Comparison of ENCODE assay signal across 8 mouse cellular contexts in the genomic region with DNA sequence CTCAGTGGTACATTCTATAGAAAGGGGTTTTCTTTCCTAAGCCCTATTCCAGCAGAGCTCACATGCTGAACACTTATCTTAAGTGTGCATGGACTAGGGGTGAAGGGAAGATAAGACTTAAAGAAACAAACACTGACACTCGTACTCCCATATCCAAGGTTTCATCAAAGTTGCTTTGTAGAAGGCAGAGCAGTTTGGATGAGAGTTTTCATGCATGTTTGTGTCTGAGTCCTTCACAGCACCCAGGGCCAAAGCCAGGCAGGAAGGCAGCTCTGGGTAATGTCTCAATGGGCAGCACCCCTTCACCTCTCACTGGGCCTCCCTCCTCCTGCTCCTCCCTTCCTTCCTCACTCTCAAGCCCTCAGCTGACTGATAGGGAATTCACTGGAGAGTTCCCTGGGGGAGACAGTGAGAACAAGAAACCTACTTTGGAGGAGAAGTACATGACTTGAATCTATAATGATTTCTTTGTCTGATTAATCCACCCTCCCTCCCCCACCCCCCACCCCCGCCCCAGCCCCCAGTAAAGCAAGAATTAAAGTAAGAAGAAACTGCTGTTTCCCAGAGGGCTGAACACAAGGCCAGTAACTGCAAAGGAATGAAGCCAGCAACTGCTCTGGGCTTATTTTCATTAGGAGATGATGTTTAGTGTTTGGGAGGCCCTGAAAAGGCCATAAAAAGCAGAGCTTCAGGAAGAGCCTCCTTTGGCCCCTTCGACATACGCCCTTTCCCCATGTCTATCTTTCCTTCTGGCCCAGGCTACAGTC.
DNase-seq lines count a peak whose midpoint lies in the region; ATAC-seq and TF ChIP-seq lines count a peak whose summit lies in the region.

No protein-coding gene starts in this region.

- TF ChIP-seq CTCF in gastrocnemius, adult 2 months (IDR thresholded peaks at IDR 0.05) = no peak
- no peak for TF ChIP-seq CTCF in left cerebral cortex, adult 2 months (IDR thresholded peaks at IDR 0.05)

- peak overlapping the region; percentile 44 for H3K4me2 ChIP-seq in liver, embryonic 11.5 days
- no peak overlapping the region for H3K4me2 ChIP-seq in neural tube, embryonic 12.5 days (replicated peaks)

- no peak overlapping the region for H3K4me3 ChIP-seq in gastrocnemius, adult 2 months
- H3K4me3 ChIP-seq in hindbrain, embryonic 10.5 days = no peak overlapping the region
- H3K4me3 ChIP-seq in liver, embryonic 11.5 days (ENCODE audit: low read depth, low read length) = no peak overlapping the region
- no peak overlapping the region for H3K4me3 ChIP-seq in neural tube, embryonic 12.5 days
- H3K4me3 ChIP-seq in left cerebral cortex, adult 2 months = no peak overlapping the region

- peaks cover 21% of the 10 kb centered on the region for H3K4me1 ChIP-seq in hindbrain, embryonic 10.5 days (replicated peaks)
- H3K4me1 ChIP-seq in liver, embryonic 11.5 days (replicated peaks; ENCODE audit: control insufficient read depth, insufficient read depth, low read length) = peaks cover 18% of the 10 kb centered on the region
- peaks cover 18% of the 10 kb centered on the region; the same call in 1 of the 2 replicates for H3K4me1 ChIP-seq in neural tube, embryonic 12.5 days

- no peaks in the 10 kb centered on the region for H3K27me3 ChIP-seq in hindbrain, embryonic 10.5 days (ENCODE audit: insufficient read depth, poor library complexity, severe bottlenecking)
- no peaks in the 10 kb centered on the region for H3K27me3 ChIP-seq in liver, embryonic 11.5 days (replicated peaks; ENCODE audit: control insufficient read depth, insufficient read depth, low read length)
- H3K27me3 ChIP-seq in neural tube, embryonic 12.5 days (replicated peaks) = no peaks in the 10 kb centered on the region

- H3K27ac ChIP-seq in gastrocnemius, adult 2 months = peak overlapping the region; percentile 87
- peak overlapping the region; percentile 91 for H3K27ac ChIP-seq in hindbrain, embryonic 10.5 days
- peak overlapping the region; percentile 84 for H3K27ac ChIP-seq in liver, embryonic 11.5 days (ENCODE audit: low read depth, low read length)
- peak overlapping the region; percentile 72 for H3K27ac ChIP-seq in neural tube, embryonic 12.5 days
- no peak overlapping the region; the same call in 1 of the 2 replicates for H3K27ac ChIP-seq in left cerebral cortex, adult 2 months

- no peaks in the 10 kb centered on the region for H3K9me3 ChIP-seq in hindbrain, embryonic 10.5 days
- H3K9me3 ChIP-seq in liver, embryonic 11.5 days (ENCODE audit: control insufficient read depth, low read length) = no peaks in the 10 kb centered on the region
- no peaks in the 10 kb centered on the region for H3K9me3 ChIP-seq in neural tube, embryonic 12.5 days

- WGBS in hindbrain, embryonic 10.5 days = 36% methylated on average over 4 of the region's 4 CpGs
- WGBS in liver, embryonic 11.5 days = 18% methylated on average over 4 of the region's 4 CpGs
- 32% methylated on average over 4 of the region's 4 CpGs for WGBS in neural tube, embryonic 12.5 days

- H3K9ac ChIP-seq in liver, embryonic 11.5 days (ENCODE audit: low read depth, low read length) = no peak overlapping the region
- H3K9ac ChIP-seq in neural tube, embryonic 12.5 days = 0 out of 2 replicates have a peak overlapping the region, but pooled peaks have one; percentile 13

- ATAC-seq in erythroblast, adult 5-6 weeks (replicated peaks; ENCODE audit: low FRiP score, poor library complexity, severe bottlenecking) = peak; percentile 62; the same call in 1 of the 2 replicates
- ATAC-seq in liver, embryonic 11.5 days (replicated peaks; ENCODE audit: low FRiP score) = peak; percentile 93
- peak; percentile 88 for ATAC-seq in neural tube, embryonic 12.5 days (ENCODE audit: low FRiP score, low read depth)

- H3K36me3 ChIP-seq in hindbrain, embryonic 10.5 days = no peaks in the 10 kb centered on the region
- no peaks in the 10 kb centered on the region for H3K36me3 ChIP-seq in liver, embryonic 11.5 days (ENCODE audit: control insufficient read depth, insufficient read depth, low read length)
- no peaks in the 10 kb centered on the region for H3K36me3 ChIP-seq in neural tube, embryonic 12.5 days

- intact Hi-C loops in gastrocnemius, adult 2 months (cut with DNase I) = no loop called here
- intact Hi-C loops in left cerebral cortex, adult 2 months (cut with DNase I) = no loop called here

- peak; percentile 40 for DNase-seq in gastrocnemius, adult 2 months
- DNase-seq in gastrocnemius, postnatal 10 days = no peak
- peak; percentile 55 for DNase-seq in hindbrain, embryonic 10.5 days (ENCODE audit: low spot score)
- DNase-seq in liver, embryonic 11.5 days (ENCODE audit: low spot score) = no peak
- DNase-seq in layer of hippocampus, postnatal 36 days = no peak
- DNase-seq in left cerebral cortex, adult 2 months (ENCODE audit: extremely low spot score in 1 of 2, low spot score in 2 of 2) = no peak

Comparison
In these comparisons a context has a peak if more than half of its experiments do, and no peak if none do; other contexts are left out.
1. DNase-seq: peak in gastrocnemius, adult 2 months (single experiment) and hindbrain, embryonic 10.5 days (single experiment); none in gastrocnemius, postnatal 10 days (single experiment), liver, embryonic 11.5 days (single experiment), layer of hippocampus, postnatal 36 days (0 of 2) and left cerebral cortex, adult 2 months (0 of 2).
2. Peak in every context shown above with its lines, with median percentiles within 50 percentile points of each other: ATAC-seq.